Mouse (Mus musculus): ENCODE measurements at regions not wholly inside any gene's neighbourhood (a gene's known extent, or its start where the extent isn't known, plus 50 kb on each side); places are given as distances from the start of the nearest gene placed in this dataset.

GRCm38 (mm10) chr3:123781581-123781980 is 90.9 kb upstream of the Ndst3 start:
- H3K4me3 ChIP-seq (ENCODE audit: insufficient read depth in 1 of 2, low read depth in 1 of 2, low read length in 2 of 2, poor library complexity in 1 of 2, severe bottlenecking in 1 of 2) = no peak overlapping the region
- no peak overlapping the region for H3K9ac ChIP-seq (ENCODE audit: insufficient read depth, low read depth, low read length, poor library complexity, severe bottlenecking)
- DNase-seq (ENCODE audit: low read depth, low spot score) = no peak
- in situ Hi-C loops (cut with MboI; ENCODE audit: low sequenced_read_pairs in 2 of 2, unreplicated experiment in 2 of 2) = no loop called here
- H3K36me3 ChIP-seq (ENCODE audit: control insufficient read depth, insufficient read depth, low read length, poor library complexity, severe bottlenecking) = no peaks in the 10 kb centered on the region
- TF ChIP-seq HCFC1 (IDR thresholded peaks at IDR 0.05; ENCODE audit: borderline replicate concordance, insufficient read depth, low read length) (no peak), ZC3H11A (IDR thresholded peaks at IDR 0.05; ENCODE audit: borderline replicate concordance, low read depth, low read length) (no peak), MAFK (IDR thresholded peaks at IDR 0.05; ENCODE audit: insufficient read depth, low read depth, low read length) (no peak), ZNF384 (IDR thresholded peaks at IDR 0.05; ENCODE audit: low read depth, low read length) (no peak), CHD2 (IDR thresholded peaks at IDR 0.05; ENCODE audit: low read depth, low read length) (no peak)
- H3K4me1 ChIP-seq (ENCODE audit: control insufficient read depth in 2 of 2, insufficient read depth in 2 of 2, low read length in 2 of 2, poor library complexity in 1 of 2) = no peaks in the 10 kb centered on the region
- H3K9me3 ChIP-seq (ENCODE audit: control insufficient read depth, insufficient read depth, low read depth, low read length) = no peaks in the 10 kb centered on the region
- H3K27ac ChIP-seq (ENCODE audit: insufficient read depth, low read depth, low read length, poor library complexity, severe bottlenecking) = no peak overlapping the region

- Histone ChIP-seq H3K4me3 (ENCODE audit: insufficient read depth in 1 of 2, low read depth in 1 of 2, low read length in 2 of 2, poor library complexity in 1 of 2, severe bottlenecking in 1 of 2) (no peak overlapping the region), H3K36me3 (ENCODE audit: control insufficient read depth, insufficient read depth, low read length, poor library complexity, severe bottlenecking) (no peaks in the 10 kb centered on the region), H3K27ac (ENCODE audit: insufficient read depth, low read depth, low read length, poor library complexity, severe bottlenecking) (no peak overlapping the region), H3K9ac (ENCODE audit: insufficient read depth, low read depth, low read length, poor library complexity, severe bottlenecking) (no peak overlapping the region), H3K4me1 (ENCODE audit: control insufficient read depth in 2 of 2, insufficient read depth in 2 of 2, low read length in 2 of 2, poor library complexity in 1 of 2) (no peaks in the 10 kb centered on the region), H3K9me3 (ENCODE audit: control insufficient read depth, insufficient read depth, low read depth, low read length) (no peaks in the 10 kb centered on the region)
- TF ChIP-seq ZNF384 (IDR thresholded peaks at IDR 0.05; ENCODE audit: low read depth, low read length) (no peak), HCFC1 (IDR thresholded peaks at IDR 0.05; ENCODE audit: borderline replicate concordance, insufficient read depth, low read length) (no peak), MAFK (IDR thresholded peaks at IDR 0.05; ENCODE audit: insufficient read depth, low read depth, low read length) (no peak), CHD2 (IDR thresholded peaks at IDR 0.05; ENCODE audit: low read depth, low read length) (no peak), ZC3H11A (IDR thresholded peaks at IDR 0.05; ENCODE audit: borderline replicate concordance, low read depth, low read length) (no peak)
- in situ Hi-C loops (cut with MboI; ENCODE audit: low sequenced_read_pairs in 2 of 2, unreplicated experiment in 2 of 2) = no loop called here
- no peak for DNase-seq (ENCODE audit: low read depth, low spot score)
Measured at GRCm38 (mm10) chr3:123784127-123784526, 93.5 kb upstream of the Ndst3 start.

- Histone ChIP-seq H3K9me3 (ENCODE audit: control insufficient read depth, insufficient read depth, low read depth, low read length) (no peaks in the 10 kb centered on the region), H3K4me1 (ENCODE audit: control insufficient read depth in 2 of 2, insufficient read depth in 2 of 2, low read length in 2 of 2, poor library complexity in 1 of 2) (no peaks in the 10 kb centered on the region), H3K36me3 (ENCODE audit: control insufficient read depth, insufficient read depth, low read length, poor library complexity, severe bottlenecking) (no peaks in the 10 kb centered on the region), H3K9ac (ENCODE audit: insufficient read depth, low read depth, low read length, poor library complexity, severe bottlenecking) (no peak overlapping the region), H3K27ac (ENCODE audit: insufficient read depth, low read depth, low read length, poor library complexity, severe bottlenecking) (no peak overlapping the region), H3K4me3 (ENCODE audit: insufficient read depth in 1 of 2, low read depth in 1 of 2, low read length in 2 of 2, poor library complexity in 1 of 2, severe bottlenecking in 1 of 2) (no peak overlapping the region)
- DNase-seq (ENCODE audit: low read depth, low spot score) = no peak
- in situ Hi-C loops (cut with MboI; ENCODE audit: low sequenced_read_pairs in 2 of 2, unreplicated experiment in 2 of 2) = no loop called here
- TF ChIP-seq CHD2 (IDR thresholded peaks at IDR 0.05; ENCODE audit: low read depth, low read length) (no peak), ZC3H11A (IDR thresholded peaks at IDR 0.05; ENCODE audit: borderline replicate concordance, low read depth, low read length) (no peak), ZNF384 (IDR thresholded peaks at IDR 0.05; ENCODE audit: low read depth, low read length) (no peak), HCFC1 (IDR thresholded peaks at IDR 0.05; ENCODE audit: borderline replicate concordance, insufficient read depth, low read length) (no peak), MAFK (IDR thresholded peaks at IDR 0.05; ENCODE audit: insufficient read depth, low read depth, low read length) (no peak)
Measured at GRCm38 (mm10) chr3:123794011-123794410, 103.4 kb upstream of the Ndst3 start.

GRCm38 (mm10) chr3:123805338-123805737 is 114.7 kb upstream of the Ndst3 start:
- Histone ChIP-seq H3K27ac (ENCODE audit: insufficient read depth, low read depth, low read length, poor library complexity, severe bottlenecking) (no peak overlapping the region), H3K4me3 (ENCODE audit: insufficient read depth in 1 of 2, low read depth in 1 of 2, low read length in 2 of 2, poor library complexity in 1 of 2, severe bottlenecking in 1 of 2) (no peak overlapping the region), H3K4me1 (ENCODE audit: control insufficient read depth in 2 of 2, insufficient read depth in 2 of 2, low read length in 2 of 2, poor library complexity in 1 of 2) (no peaks in the 10 kb centered on the region), H3K36me3 (ENCODE audit: control insufficient read depth, insufficient read depth, low read length, poor library complexity, severe bottlenecking) (no peaks in the 10 kb centered on the region), H3K9me3 (ENCODE audit: control insufficient read depth, insufficient read depth, low read depth, low read length) (no peaks in the 10 kb centered on the region), H3K9ac (ENCODE audit: insufficient read depth, low read depth, low read length, poor library complexity, severe bottlenecking) (no peak overlapping the region)
- no peak for DNase-seq (ENCODE audit: low read depth, low spot score)
- in situ Hi-C loops (cut with MboI; ENCODE audit: low sequenced_read_pairs in 2 of 2, unreplicated experiment in 2 of 2) = no loop called here
- TF ChIP-seq MAFK (IDR thresholded peaks at IDR 0.05; ENCODE audit: insufficient read depth, low read depth, low read length) (no peak), ZC3H11A (IDR thresholded peaks at IDR 0.05; ENCODE audit: borderline replicate concordance, low read depth, low read length) (no peak), ZNF384 (IDR thresholded peaks at IDR 0.05; ENCODE audit: low read depth, low read length) (no peak), HCFC1 (IDR thresholded peaks at IDR 0.05; ENCODE audit: borderline replicate concordance, insufficient read depth, low read length) (no peak), CHD2 (IDR thresholded peaks at IDR 0.05; ENCODE audit: low read depth, low read length) (no peak)

GRCm38 (mm10) chr3:123806050-123806449 is 115.4 kb upstream of the Ndst3 start:
- H3K9ac ChIP-seq (ENCODE audit: insufficient read depth, low read depth, low read length, poor library complexity, severe bottlenecking) = no peak overlapping the region
- no peaks in the 10 kb centered on the region for H3K4me1 ChIP-seq (ENCODE audit: control insufficient read depth in 2 of 2, insufficient read depth in 2 of 2, low read length in 2 of 2, poor library complexity in 1 of 2)
- in situ Hi-C loops (cut with MboI; ENCODE audit: low sequenced_read_pairs in 2 of 2, unreplicated experiment in 2 of 2) = no loop called here
- H3K27ac ChIP-seq (ENCODE audit: insufficient read depth, low read depth, low read length, poor library complexity, severe bottlenecking) = no peak overlapping the region
- H3K9me3 ChIP-seq (ENCODE audit: control insufficient read depth, insufficient read depth, low read depth, low read length) = no peaks in the 10 kb centered on the region
- H3K4me3 ChIP-seq (ENCODE audit: insufficient read depth in 1 of 2, low read depth in 1 of 2, low read length in 2 of 2, poor library complexity in 1 of 2, severe bottlenecking in 1 of 2) = no peak overlapping the region
- H3K36me3 ChIP-seq (ENCODE audit: control insufficient read depth, insufficient read depth, low read length, poor library complexity, severe bottlenecking) = no peaks in the 10 kb centered on the region
- DNase-seq (ENCODE audit: low read depth, low spot score) = no peak
- TF ChIP-seq ZNF384 (IDR thresholded peaks at IDR 0.05; ENCODE audit: low read depth, low read length) = no peak
- no peak for TF ChIP-seq MAFK (IDR thresholded peaks at IDR 0.05; ENCODE audit: insufficient read depth, low read depth, low read length)
- TF ChIP-seq ZC3H11A (IDR thresholded peaks at IDR 0.05; ENCODE audit: borderline replicate concordance, low read depth, low read length) = no peak
- TF ChIP-seq CHD2 (IDR thresholded peaks at IDR 0.05; ENCODE audit: low read depth, low read length) = no peak
- TF ChIP-seq HCFC1 (IDR thresholded peaks at IDR 0.05; ENCODE audit: borderline replicate concordance, insufficient read depth, low read length) = no peak
